Mouse (Mus musculus) T-helper 1 cell (primary cell): Measurements from ENCODE around the gene Zmym2.
"Not testable (repeated sequence)": the region's sequence is repeated elsewhere in the genome, so short reads cannot be mapped to it uniquely, and the experiment has no call there.

ENCODE experiments used
- in situ Hi-C: fragments of 300-600 bp; cut with MboI, MseI; formaldehyde crosslinking; loops from one replicate; pipeline ENCODE4 v1.15.1; 2025; ENCODE audit warnings: high pct_unique_total_duplicates

Zmym2 gene

GRCm38 (mm10) chr14:56886594-56887513, at the start of gene Zmym2:
Gene Zmym2 (plus strand): TSS chr14:56886653.
- in situ Hi-C loops = loop anchor here (5.0 kb wide), 1 partner anchor 75 kb away; the partner anchor contains the start of gene Zmym5

- in situ Hi-C loops = no loop called here
Measured at GRCm38 (mm10) chr14:56844033-56844432, 42.4 kb upstream of the Zmym2 start.

DNA sequence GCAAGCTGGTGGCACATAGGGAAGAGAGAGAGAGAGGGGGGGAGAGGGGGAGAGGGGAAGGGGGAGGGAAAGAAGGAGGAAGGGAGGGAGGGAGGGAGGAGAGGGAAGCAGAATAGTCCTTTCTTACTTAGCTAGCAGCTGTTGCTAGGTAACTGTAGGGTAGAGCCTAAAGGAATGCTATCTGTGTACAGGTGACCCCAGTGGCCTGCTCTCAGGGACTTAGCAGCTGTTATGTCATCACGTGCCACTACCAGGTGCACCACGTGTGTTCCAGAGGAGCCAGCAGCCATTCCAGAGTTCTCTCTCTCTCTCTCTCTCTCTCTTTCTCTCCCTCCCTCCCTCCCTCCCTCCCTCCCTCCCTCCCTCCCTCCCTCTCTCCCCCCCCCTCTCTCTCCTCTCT, 41.9 kb upstream of the Zmym2 start:
- in situ Hi-C loops = no loop called here

GRCm38 (mm10) chr14:56848322-56848721, 38.1 kb upstream of the Zmym2 start:
- in situ Hi-C loops = no loop called here

- in situ Hi-C loops = no loop called here
Measured at GRCm38 (mm10) chr14:56849681-56850080, 36.8 kb upstream of the Zmym2 start.

DNA sequence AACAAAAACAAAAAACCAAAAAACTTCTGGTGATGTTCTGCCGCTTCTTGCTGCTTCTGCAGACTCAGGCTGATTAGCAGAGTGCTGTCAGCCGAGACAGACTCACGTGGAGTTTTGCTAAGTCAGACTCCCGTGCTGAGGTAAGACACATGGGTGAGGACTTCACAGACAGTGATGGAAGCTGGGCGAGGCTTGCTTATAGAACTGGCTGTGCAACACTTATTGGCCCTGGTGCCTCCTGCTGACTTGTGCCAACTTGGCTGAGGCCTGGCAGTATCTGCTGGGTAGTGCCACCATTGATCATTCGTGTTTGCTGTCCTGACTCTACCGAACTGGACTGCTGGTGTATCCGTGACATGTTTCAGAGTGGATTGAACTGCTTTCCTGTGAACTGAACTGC, 22.4 kb upstream of the Zmym2 start:
- in situ Hi-C loops = no loop called here

GRCm38 (mm10) chr14:56864641-56865040, 21.8 kb upstream of the Zmym2 start:
- in situ Hi-C loops = no loop called here

DNA sequence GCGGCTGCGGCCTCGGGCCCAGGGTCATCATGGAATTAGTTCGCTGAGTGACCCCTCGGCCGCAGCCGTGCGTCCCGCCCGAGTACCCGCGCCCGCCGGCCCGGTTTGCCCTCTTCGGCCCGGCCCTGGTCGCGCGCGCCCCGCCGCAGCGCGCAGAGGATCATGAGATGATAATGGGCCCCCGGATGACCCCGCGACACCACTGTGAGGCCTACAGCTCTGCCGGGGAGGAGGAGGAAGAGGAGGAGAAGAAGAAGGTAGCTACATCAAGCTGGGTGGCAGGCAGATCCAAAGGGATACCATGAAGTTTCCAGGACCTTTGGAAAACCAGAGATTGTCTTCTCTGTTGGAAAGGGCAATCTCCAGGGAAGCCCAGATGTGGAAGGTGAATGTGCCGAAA, 21.3 kb upstream of the Zmym2 start:
- in situ Hi-C loops = not testable (repeated sequence)

DNA sequence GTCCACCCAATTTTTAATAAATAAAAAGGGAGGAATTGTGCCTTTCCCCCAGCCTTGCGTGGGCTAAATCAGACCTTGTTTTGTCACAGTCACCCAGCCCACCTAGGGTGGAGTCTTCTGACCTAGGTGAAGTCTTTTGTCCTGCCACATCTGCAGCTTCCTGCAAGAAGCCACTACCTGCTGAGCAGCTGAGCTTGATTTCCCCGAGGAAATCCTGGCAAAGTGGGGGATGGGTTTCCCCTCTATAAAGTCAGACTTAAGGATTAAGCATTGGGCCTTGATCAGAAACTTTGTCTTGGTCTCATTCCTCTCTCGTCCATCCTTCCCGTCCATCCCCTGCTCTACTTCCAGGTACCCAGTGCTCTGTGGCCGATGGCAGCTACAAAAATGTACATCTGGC, 12.9 kb upstream of the Zmym2 start:
- in situ Hi-C loops = no loop called here

GRCm38 (mm10) chr14:56875586-56876159, 10.8 kb upstream of the Zmym2 start:
- in situ Hi-C loops = no loop called here

DNA sequence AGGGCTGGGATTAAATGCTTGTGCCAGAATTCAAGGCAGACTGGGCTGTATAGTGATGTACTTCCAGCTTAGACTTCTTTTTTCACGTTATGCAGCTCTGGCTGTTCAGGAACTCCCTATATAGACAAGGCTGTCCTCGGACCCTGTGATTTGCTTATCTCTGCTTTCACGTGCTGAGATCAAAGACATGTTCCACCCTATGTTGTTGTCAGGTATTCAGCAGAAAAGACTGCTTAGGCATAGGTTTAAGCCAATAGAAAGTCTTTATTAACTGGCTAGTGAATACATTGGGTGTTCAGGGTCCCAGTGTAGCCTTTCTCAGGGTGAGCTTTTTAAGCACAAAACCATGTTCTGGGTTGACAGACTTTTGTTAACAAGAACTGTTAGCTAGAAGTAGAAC, 5.2 kb upstream of the Zmym2 start:
- in situ Hi-C loops = no loop called here

DNA sequence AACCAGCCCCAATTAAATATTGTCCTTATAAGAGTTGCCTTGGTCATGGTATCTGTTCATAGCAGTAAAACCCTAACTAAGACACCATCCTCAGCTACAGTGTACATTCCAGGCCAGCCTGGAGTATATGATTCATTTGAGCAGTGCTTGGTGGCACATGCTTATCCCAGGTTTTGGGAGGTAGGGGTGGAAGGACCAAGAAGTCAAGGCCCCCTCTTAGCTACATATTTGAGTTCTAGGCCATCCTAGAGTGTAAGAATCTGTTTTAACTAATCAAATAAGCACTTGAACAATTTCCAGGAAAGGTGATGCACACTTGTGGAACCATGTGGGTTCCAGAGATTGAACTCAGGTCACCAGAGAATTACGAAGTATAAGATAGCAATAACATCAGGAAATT, 3.0 kb upstream of the Zmym2 start:
- in situ Hi-C loops = no loop called here

GRCm38 (mm10) chr14:56885308-56885771, 1.1 kb upstream of the Zmym2 start:
- in situ Hi-C loops = loop anchor here (5.0 kb wide), 1 partner anchor 73 kb away; the partner anchor contains the start of gene Zmym5

- in situ Hi-C loops = loop anchor here (5.0 kb wide), 1 partner anchor 74 kb away; the partner anchor contains the start of gene Zmym5
Measured at GRCm38 (mm10) chr14:56885986-56886593, 363 bp upstream of the Zmym2 start.

- in situ Hi-C loops = loop anchor here (5.0 kb wide), 1 partner anchor 75 kb away; the partner anchor contains the start of gene Zmym5
Measured at GRCm38 (mm10) chr14:56887514-56887880, 1.0 kb downstream of the Zmym2 start.

DNA sequence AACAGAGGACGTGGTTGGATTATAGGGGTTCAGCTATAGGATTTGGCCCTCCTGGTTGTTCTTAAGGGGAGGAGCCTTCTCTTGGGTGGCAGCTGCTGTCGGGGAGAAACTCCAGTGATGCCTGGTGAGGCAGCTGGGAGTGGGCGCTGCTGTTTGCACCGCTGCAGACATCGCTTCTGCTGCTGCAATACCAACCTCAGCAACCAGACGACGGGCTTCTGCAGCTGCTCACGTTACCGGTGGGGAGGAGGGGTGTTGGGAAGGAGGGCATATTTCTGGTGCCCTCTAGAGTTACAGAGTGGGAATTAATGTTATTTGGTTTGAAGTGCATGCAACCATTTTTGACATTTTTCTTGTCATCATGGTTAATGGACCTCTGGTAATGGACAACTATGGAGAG, 1.4 kb downstream of the Zmym2 start:
- in situ Hi-C loops = loop anchor here (5.0 kb wide), 1 partner anchor 76 kb away; the partner anchor contains the start of gene Zmym5

- in situ Hi-C loops = loop anchor here (5.0 kb wide), 1 partner anchor 76 kb away; the partner anchor contains the start of gene Zmym5
Measured at GRCm38 (mm10) chr14:56888416-56888815, 2.0 kb downstream of the Zmym2 start.

GRCm38 (mm10) chr14:56894417-56894816, 8.0 kb downstream of the Zmym2 start:
- in situ Hi-C loops = no loop called here

DNA sequence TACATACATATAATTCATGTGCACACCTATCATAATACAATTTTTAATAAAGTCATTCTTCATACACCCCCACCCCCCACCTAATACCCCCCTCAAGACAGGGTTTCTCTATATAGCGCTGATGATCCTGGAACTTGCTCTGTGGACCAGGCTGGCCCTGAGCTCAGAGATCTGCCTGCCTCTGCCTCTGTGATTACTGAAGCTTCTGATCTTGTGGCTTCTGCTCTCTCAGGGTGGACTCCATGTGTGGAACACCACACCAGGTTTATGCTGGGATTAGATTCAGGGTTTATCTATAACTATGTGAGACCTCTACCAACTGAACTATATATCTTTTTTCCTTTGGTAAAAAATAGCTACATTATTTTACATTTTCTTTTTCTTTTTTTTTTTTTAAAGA, 10.1 kb downstream of the Zmym2 start:
- in situ Hi-C loops = no loop called here

GRCm38 (mm10) chr14:56897475-56897874, 11.0 kb downstream of the Zmym2 start:
- in situ Hi-C loops = no loop called here

DNA sequence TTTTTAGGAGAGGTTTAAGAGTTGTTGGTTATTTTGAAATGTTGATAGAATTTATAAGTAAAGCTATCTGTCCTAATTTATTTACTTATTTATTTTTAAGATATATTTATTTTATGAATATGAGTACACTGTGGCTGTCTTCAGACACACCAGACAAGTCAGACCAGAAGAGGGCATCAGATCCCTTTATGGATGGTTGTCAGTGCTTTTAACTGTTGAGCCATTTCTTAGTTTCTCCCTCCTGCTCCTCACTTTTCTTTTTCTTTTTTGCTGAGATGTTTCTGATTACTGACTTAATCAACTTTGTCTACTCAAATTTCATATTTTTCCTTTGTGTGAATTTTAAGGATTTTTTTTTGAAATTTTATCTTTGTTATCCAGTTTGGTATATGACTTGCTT, 13.2 kb downstream of the Zmym2 start:
- in situ Hi-C loops = no loop called here

DNA sequence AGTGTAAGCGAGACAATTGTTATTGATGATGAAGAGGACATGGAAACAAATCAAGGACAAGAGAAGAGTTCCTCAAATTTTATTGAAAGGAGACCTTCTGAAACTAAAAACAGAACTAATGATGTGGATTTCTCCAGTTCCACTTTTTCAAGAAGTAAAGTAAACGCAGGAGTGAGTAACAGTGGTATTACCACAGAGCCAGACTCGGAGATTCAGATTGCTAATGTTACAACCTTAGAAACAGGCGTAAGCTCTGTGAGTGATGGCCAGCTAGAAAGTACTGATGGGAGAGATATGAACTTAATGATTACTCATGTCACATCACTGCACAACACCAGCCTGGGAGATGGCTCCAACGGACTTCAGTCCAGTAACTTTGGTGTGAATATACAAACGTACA, 16.6 kb downstream of the Zmym2 start:
- in situ Hi-C loops = no loop called here
